Mouse (Mus musculus): ENCODE measurements around the gene Aplnr. TPM values are rescaled to one million over a fixed set of nuclear protein-coding genes. Genes with fewer than 3 reads are reported as not detected.
A peak's percentile ranks its signal among the peaks of the same experiment; 100 is the strongest.

Aplnr gene
- total RNA-seq, 2 experiments from 2014 or later: 2.5 to 5.6 TPM

DNA sequence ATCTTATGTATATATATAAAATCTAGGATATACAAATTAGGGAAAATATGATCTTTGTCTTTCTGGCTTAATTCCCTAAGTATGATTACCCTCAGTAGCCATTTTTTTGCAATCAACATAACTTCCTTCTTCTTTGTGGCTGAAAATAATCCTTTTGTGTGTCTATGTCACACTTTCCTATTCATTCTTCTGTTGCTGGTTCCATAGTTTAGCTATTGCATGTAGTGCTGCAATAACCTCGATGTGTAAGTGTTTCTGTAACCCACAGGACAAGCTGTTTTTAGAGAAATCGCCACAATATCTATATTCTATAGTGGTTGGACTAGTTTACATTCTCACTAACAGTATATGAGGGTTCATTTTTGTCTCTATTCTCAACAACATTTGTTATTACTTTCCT lies 8.9 kb downstream of the Aplnr start:
- Histone ChIP-seq H3K27ac (no peak overlapping the region), H3K4me3 (no peak overlapping the region)
- intact Hi-C loops (cut with DNase I): no loop called here
- TF ChIP-seq CTCF (IDR thresholded peaks at IDR 0.05): no peak
- DNase-seq: no peak

DNA sequence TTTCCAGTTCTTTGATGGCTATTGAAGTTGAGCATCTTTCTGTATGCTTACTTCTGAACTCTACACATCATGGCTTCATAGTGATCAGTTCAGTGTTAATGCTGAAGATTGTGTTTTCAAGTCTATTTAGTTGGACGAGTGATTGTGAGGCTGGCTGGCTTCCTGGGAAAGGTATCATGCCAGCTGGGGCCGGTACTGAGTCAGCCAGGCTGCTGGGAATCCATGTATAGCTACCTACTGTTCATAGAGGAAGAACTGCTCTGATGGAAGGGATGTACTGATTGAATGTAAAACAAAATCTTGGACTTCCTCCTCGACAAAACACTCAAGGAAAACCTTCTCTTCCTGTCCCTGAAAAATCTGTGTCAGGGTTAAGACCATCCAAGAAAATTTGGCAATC lies 9.3 kb downstream of the Aplnr start:
- no peak overlapping the region for H3K27ac ChIP-seq
- no peak for DNase-seq
- intact Hi-C loops (cut with DNase I): no loop called here
- no peak for TF ChIP-seq CTCF (IDR thresholded peaks at IDR 0.05)
- no peak overlapping the region for H3K4me3 ChIP-seq

DNA sequence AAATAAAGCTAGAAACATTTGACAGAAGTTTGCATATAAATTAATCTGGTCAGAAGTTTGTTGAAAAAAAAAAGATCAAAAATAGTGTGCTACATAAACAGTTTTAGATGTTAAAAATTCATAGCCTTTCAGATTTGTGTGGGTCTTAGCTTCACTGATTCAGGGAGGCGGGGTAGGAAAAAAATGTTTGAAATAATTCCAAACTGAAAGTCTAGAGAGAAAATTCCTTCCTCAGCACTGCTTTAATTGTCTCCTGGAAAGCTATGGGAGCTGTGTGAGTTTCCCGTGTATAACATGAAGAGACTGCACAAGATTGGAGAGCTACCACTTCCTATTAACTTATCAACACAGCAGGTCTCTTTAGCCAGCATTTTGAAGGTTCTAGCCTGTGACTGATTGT lies 11.5 kb downstream of the Aplnr start:
- H3K27ac ChIP-seq: no peak overlapping the region
- TF ChIP-seq CTCF (IDR thresholded peaks at IDR 0.05): no peak
- intact Hi-C loops (cut with DNase I): no loop called here
- no peak overlapping the region for H3K4me3 ChIP-seq
- DNase-seq: no peak

DNA sequence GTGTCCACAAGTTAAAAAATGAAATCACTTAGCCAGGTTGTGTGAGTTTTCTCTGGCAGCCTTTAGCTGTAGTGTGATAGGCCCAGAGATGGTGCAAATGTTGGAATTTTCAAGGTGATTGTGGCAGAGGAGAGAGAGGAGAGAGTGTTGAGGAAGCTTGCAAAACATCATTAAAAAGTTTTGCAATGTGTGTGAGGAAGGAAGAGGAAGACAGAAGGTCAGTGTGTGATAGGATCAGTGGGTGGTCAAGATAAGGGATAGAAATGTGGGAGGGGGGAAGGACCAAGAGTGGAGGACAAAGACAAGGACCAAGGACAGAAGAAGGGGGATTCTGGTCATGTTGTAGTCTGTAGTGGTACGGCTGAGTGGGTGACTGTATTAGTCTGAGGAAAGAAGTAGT lies 14.3 kb downstream of the Aplnr start:
- no peak overlapping the region for H3K27ac ChIP-seq
- H3K4me3 ChIP-seq: no peak overlapping the region
- no peak for DNase-seq
- TF ChIP-seq CTCF (IDR thresholded peaks at IDR 0.05): no peak
- intact Hi-C loops (cut with DNase I): no loop called here

DNA sequence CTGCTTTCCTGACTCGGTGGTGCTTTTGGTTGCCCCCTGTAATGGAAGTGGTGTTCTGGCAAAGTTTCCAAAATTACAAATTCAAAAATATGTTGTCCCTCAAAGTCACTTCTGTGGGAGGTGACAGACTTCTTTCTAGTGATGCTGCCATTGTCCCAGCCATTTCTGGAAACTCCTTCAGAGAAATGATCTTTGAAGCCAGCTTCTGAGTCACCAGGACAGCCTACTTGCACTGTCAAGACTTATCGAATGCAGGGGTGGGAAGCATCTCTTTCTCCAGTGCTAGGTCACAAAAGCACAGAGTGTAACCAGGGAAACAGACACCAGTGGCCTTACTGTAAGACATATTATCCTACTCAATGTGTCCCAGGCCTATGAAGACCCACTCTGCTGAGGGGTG lies 15.2 kb downstream of the Aplnr start:
- no peak for TF ChIP-seq CTCF (IDR thresholded peaks at IDR 0.05)
- Histone ChIP-seq H3K27ac (no peak overlapping the region), H3K4me3 (no peak overlapping the region)
- intact Hi-C loops (cut with DNase I): no loop called here
- no peak for DNase-seq

DNA sequence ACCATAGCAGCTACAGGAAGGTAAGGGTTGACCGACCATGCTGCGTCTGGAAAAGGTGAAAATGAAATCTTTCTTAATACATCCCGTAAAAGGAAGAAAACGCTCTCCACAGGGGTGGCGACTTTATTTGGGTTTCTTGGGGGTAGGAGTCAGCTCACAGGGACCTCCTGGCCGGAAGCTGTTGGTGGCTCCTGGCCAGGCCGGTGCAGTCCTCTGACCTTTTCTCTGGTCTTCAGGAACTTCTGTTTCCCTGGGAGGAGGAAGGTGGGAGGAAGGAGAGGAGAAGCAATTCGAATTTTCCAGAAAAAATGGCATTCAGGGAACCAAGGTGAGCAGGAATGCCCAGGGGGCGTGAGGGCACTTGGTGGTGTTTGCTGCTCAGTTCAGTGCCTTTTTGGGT lies 19.3 kb downstream of the Aplnr start:
- intact Hi-C loops (cut with DNase I): no loop called here
- Histone ChIP-seq H3K4me3 (no peak overlapping the region), H3K27ac (no peak overlapping the region)
- no peak for DNase-seq
- no peak for TF ChIP-seq CTCF (IDR thresholded peaks at IDR 0.05)

DNA sequence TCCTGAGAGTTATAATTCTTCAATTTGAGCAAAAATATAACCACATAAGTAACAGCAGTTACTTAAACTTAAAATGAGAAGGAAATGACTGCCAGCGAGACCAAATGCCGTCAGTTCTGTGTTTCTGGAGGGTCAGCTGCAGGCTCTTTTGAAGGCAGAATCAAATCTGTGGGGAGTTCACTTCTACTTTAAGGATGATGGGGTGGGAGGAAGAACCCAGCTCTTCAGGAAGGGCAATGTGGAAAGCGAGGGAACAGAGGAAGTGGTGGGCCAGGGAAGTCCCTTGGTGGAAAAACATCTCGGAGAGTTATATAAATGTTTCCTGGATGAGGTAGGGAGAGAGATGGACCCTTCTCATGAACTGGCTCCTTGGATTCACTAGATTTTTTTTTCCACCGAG lies 20.1 kb downstream of the Aplnr start:
- no peak for DNase-seq
- Histone ChIP-seq H3K4me3 (no peak overlapping the region), H3K27ac (no peak overlapping the region)
- TF ChIP-seq CTCF (IDR thresholded peaks at IDR 0.05): no peak
- intact Hi-C loops (cut with DNase I): no loop called here

DNA sequence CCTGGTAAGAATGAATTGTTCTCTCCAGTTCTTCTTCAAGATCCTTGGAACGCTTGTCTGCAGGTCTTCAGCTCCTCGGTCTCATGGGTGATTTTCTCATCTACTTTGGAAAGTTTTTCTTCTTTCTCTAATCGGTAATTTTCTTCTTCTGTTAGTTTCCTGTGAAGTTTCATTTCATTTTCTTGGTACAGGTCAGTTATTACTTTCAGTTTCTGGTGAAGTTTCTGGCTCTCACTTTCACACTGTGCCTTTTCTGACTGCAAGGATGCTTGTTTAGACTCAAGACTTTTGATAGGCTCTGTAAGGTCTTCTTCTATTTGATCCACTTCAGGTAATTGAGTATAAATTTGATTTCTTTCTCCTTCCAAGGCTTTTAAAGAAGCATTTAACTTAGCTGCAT lies 21.4 kb downstream of the Aplnr start:
- no peak for DNase-seq
- intact Hi-C loops (cut with DNase I): no loop called here

DNA sequence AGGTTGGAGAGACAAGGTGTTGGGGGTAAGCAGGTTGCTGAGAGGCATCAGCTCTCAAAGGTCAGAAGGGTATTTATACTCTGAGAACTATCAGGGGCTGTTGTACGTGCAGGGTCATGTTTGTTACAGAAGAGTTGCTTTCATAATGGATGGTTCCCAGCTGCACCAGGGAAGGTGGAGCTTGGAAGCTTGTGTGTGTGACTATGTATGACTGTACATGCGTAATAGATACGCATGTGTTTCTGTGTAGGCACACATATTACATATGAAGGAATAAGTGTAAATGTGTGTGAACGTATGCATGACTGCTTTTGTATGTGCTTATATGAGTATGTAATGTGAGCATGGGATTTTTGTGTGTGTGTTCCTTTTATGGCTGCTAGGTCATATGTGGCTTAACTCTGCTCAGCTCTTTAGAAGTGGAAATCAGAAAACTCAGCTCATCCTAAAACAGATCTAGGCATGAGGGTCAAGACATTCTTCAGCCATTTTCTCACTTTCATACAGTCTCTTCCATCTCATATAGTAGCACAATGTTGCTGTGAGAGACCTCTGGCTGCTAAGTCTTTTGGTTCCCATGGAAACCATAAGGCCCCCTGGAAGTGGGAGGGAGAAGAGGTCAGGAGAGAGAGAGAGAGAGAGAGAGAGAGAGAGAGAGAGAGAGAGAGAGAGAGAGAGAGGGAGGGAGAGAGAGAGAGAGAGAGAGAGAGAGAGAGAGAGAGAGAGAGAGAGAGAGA lies 25.0 kb downstream of the Aplnr start:
- Histone ChIP-seq H3K27ac (no peak overlapping the region), H3K4me3 (no peak overlapping the region)
- no peak for DNase-seq
- intact Hi-C loops (cut with DNase I): no loop called here
- no peak for TF ChIP-seq CTCF (IDR thresholded peaks at IDR 0.05)

More for the DNA sequence above, 21.4 kb downstream of the Aplnr start:
- Histone ChIP-seq H3K27ac (peak overlapping the region; percentile 50), H3K4me3 (peak overlapping the region; percentile 5; the same call in 1 of the 2 replicates)
- no peak for TF ChIP-seq CTCF (IDR thresholded peaks at IDR 0.05)

DNA sequence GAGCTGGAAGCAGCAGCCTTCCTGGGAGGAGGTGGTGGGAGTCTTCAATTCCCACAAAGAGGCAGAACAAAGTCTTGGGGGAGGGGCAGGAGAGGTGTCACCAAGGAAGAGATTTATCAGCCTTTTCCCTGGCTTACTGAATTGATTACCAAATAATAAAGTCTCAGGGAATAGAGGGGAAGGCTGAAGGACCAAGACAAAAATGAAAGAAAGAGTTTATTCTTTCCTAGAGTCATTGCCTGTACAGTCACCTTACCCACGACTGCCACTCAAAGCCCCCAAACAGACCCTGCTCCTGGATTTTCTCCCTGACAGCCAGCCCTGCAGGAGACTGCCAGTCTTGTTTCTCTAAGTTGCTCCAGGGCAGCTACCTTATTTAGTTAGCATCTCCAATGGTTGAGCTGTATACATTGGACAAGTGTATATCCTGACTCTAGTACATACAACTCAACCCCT lies 25.6 kb downstream of the Aplnr start:
- Histone ChIP-seq H3K27ac (no peak overlapping the region), H3K4me3 (no peak overlapping the region)
- intact Hi-C loops (cut with DNase I): no loop called here
- DNase-seq: no peak
- no peak for TF ChIP-seq CTCF (IDR thresholded peaks at IDR 0.05)

DNA sequence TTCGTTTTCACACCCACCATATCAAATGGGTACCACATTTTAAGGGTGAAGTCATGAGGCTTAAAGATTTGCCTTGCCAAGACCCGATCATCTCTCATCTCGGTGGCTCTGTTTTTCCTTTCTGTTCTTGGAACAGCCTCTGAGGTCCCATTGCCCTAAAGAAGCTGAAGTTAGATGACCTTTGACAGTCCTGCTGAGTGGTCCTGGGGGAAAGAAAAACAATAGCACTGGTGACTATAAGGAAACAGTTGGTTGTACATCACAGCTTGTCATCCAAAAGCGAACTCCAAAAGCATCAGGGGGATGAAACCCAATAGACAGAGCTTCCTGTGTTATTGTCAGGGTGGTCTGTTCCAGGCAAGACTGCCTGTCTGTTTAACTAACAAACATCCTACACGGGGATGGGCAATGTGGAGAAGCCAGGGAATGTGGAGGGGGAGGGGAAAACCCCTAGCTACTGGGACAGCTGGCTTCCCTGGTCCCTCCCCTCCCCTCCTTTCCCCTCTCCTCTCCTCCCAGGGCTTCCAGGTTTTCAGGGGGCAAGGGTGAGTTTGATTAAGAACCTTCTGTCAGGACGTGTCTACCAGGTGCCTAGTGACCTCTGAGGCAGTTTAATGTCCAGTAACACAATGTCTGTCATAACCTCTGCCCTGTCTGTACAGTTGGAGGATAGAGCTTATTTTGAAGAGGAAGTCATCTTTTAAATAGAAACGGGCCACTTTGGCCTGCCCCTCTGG lies 27.5 kb downstream of the Aplnr start:
- H3K4me3 ChIP-seq: no peak overlapping the region
- TF ChIP-seq CTCF (IDR thresholded peaks at IDR 0.05): no peak
- no peak overlapping the region for H3K27ac ChIP-seq
- intact Hi-C loops (cut with DNase I): no loop called here
- no peak for DNase-seq

DNA sequence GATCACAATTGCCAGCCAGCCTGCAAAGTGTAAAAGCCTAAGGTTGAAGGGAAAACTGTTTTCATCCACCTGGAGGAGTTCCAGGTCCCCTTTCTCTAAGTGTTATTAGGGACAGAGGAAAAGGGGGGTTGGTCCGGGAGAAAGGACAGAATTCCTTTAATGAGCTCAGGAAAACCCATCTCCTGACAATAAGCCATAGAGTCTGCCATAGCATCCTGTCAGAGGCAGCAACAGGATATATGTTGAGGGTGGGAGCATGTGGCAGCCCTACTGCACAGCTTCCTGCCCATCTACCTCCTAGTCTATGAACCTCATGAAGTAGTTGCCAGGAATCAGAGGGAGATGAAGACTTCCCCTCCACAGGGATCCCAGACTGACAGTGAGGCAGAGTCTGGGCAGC lies 31.6 kb downstream of the Aplnr start:
- H3K27ac ChIP-seq: 0 out of 2 replicates have a peak overlapping the region, but pooled peaks have one; percentile 20
- no peak for TF ChIP-seq CTCF (IDR thresholded peaks at IDR 0.05)
- no peak overlapping the region for H3K4me3 ChIP-seq
- intact Hi-C loops (cut with DNase I): no loop called here
- no peak for DNase-seq

DNA sequence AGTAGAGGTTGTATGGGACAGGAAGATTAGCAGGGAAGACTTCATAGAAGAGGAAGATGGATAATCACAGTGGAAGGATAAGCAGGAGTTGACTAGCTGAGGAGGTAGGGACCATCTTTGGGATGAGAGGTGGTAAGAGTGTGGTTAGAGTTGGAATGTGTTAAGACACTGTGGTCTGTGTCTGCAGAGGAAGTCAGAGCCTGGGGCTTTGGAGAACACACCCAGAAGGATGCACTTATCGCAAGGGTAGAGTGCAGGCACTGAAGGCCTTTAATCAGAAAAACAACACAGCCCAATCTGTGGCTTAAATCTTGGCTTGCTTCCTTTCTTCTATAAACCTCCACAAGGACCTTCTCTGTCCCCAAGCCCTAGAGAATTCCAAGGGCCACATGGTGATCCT lies 32.3 kb downstream of the Aplnr start:
- intact Hi-C loops (cut with DNase I): no loop called here
- H3K4me3 ChIP-seq: no peak overlapping the region
- DNase-seq: no peak
- no peak for TF ChIP-seq CTCF (IDR thresholded peaks at IDR 0.05)
- peak overlapping the region; percentile 20; the same call in 1 of the 2 replicates for H3K27ac ChIP-seq
